Mouse (Mus musculus) MEL (cell line): ENCODE data around the gene Exosc10. TPM values are rescaled to one million over a fixed set of nuclear protein-coding genes. Genes with fewer than 3 reads are reported as not detected.
A peak's percentile ranks its signal among the peaks of the same experiment; 100 is the strongest.

ENCODE experiments used
- DNase-seq: peaks from one replicate; pipeline ENCODE4 v3.0.0; 2011; ENCODE audit warnings: low read depth, low spot score
- H3K27ac ChIP-seq: 2 replicates; pipeline ENCODE4 v1.5.1; 2012; ENCODE audit warnings: low read depth, mild to moderate bottlenecking, control low read depth, low read length, moderate library complexity; ENCODE audit not compliant: control insufficient read depth
- H3K27me3 ChIP-seq, 2 experiments: fragments of 150-350 bp in 1 of 2; sonication (generic) in 1 of 2; 2 replicates each; pipeline ENCODE4 v1.6.1; 2012; ENCODE audit warnings: low read length in 2 of 2, mild to moderate bottlenecking in 2 of 2, improper control_type of control experiment in 1 of 2, moderate library complexity in 1 of 2; ENCODE audit not compliant: insufficient read depth in 2 of 2, control insufficient read depth in 1 of 2
- H3K36me3 ChIP-seq, 2 experiments: 2 replicates each; pipeline ENCODE4 v1.6.1; 2012 to 2014; ENCODE audit warnings: low read length in 2 of 2, improper control_type of control experiment in 1 of 2, inconsistent platforms in 1 of 2, mild to moderate bottlenecking in 1 of 2; ENCODE audit not compliant: insufficient read depth in 2 of 2, control insufficient read depth in 1 of 2
- H3K4me1 ChIP-seq, 2 experiments: fragments of 150-350 bp in 1 of 2; sonication (generic) in 1 of 2; 2 replicates each; pipeline ENCODE4 v1.6.1; 2012; ENCODE audit warnings: low read length in 2 of 2, improper control_type of control experiment in 1 of 2, mild to moderate bottlenecking in 1 of 2; ENCODE audit not compliant: insufficient read depth in 2 of 2, control insufficient read depth in 1 of 2
- H3K4me3 ChIP-seq, 2 experiments: fragments of 150-350 bp in 1 of 2; sonication (generic) in 1 of 2; 2 replicates each; pipeline ENCODE4 v1.5.1; 2012; ENCODE audit warnings: low read depth in 2 of 2, low read length in 2 of 2, mild to moderate bottlenecking in 2 of 2, moderate library complexity in 2 of 2, control low read depth in 1 of 2, improper control_type of control experiment in 1 of 2; ENCODE audit not compliant: control insufficient read depth in 1 of 2, insufficient read depth in 1 of 2
- H3K79me2 ChIP-seq: 2 replicates; pipeline ENCODE4 v1.6.1; 2012; ENCODE audit warnings: mild to moderate bottlenecking, low read length, moderate library complexity; ENCODE audit not compliant: control insufficient read depth, poor library complexity, insufficient read depth
- H3K9ac ChIP-seq: 2 replicates; pipeline ENCODE4 v1.6.1; 2012; ENCODE audit warnings: low read depth, mild to moderate bottlenecking, control low read depth, low read length, moderate library complexity; ENCODE audit not compliant: control insufficient read depth, poor library complexity, severe bottlenecking
- H3K9me3 ChIP-seq: fragments of 150-350 bp; sonication (generic); replicated peaks from 2 replicates; pipeline ENCODE4 v1.6.1; 2012; ENCODE audit warnings: mild to moderate bottlenecking, low read length, improper control_type of control experiment, moderate library complexity; ENCODE audit not compliant: insufficient read depth
- CHD1 ChIP-seq: IDR thresholded peaks from 2 replicates; pipeline ENCODE4 v1.6.1; 2012; ENCODE audit warnings: low read depth, mild to moderate bottlenecking, inconsistent platforms, low read length, improper control_type of control experiment
- CHD2 ChIP-seq: IDR thresholded peaks from 2 replicates; pipeline ENCODE4 v1.6.1; 2011; ENCODE audit warnings: low read length, improper control_type of control experiment
- JUND ChIP-seq: IDR thresholded peaks from 2 replicates; pipeline ENCODE4 v1.6.1; 2011; ENCODE audit warnings: low read depth, mild to moderate bottlenecking, improper control_type of control experiment, low read length
- KAT2A ChIP-seq: conservative IDR thresholded peaks from 2 replicates; pipeline ENCODE4 v1.6.1; 2012; ENCODE audit warnings: low read depth, low read length, improper control_type of control experiment, inconsistent platforms
- NELFE ChIP-seq: IDR thresholded peaks from 2 replicates; pipeline ENCODE4 v1.6.1; 2011; ENCODE audit warnings: low read depth, low read length, improper control_type of control experiment
- POLR2A ChIP-seq, 2 experiments: IDR thresholded peaks; 2 replicates each; pipeline ENCODE4 v1.6.1; 2011 to 2012; ENCODE audit warnings: low read length in 2 of 2, mild to moderate bottlenecking in 2 of 2, control low read depth in 1 of 2, improper control_type of control experiment in 1 of 2, low read depth in 1 of 2, moderate library complexity in 1 of 2; ENCODE audit not compliant: control insufficient read depth in 1 of 2, insufficient read depth in 1 of 2, poor library complexity in 1 of 2
- POLR2AphosphoS2 ChIP-seq: IDR thresholded peaks from 2 replicates; pipeline ENCODE4 v1.6.1; 2011; ENCODE audit warnings: low read length, improper control_type of control experiment
- RAD21 ChIP-seq: IDR thresholded peaks from 2 replicates; pipeline ENCODE4 v1.6.1; 2011; ENCODE audit warnings: mild to moderate bottlenecking, low read depth, low read length, improper control_type of control experiment
- RCOR1 ChIP-seq: IDR thresholded peaks from 2 replicates; pipeline ENCODE4 v1.6.1; 2012; ENCODE audit warnings: low read depth, mild to moderate bottlenecking, inconsistent platforms, low read length, improper control_type of control experiment
- TAL1 ChIP-seq: IDR thresholded peaks from 2 replicates; pipeline ENCODE4 v1.6.1; 2012; ENCODE audit warnings: mild to moderate bottlenecking, inconsistent platforms, low read length, moderate library complexity, mixed read lengths
- UBTF ChIP-seq: IDR thresholded peaks from 2 replicates; pipeline ENCODE4 v1.6.1; 2012; ENCODE audit warnings: low read depth, mild to moderate bottlenecking, inconsistent platforms, low read length, improper control_type of control experiment, moderate library complexity, borderline replicate concordance; ENCODE audit not compliant: insufficient read depth
- USF2 ChIP-seq, 2 experiments: IDR thresholded peaks; 2 replicates each; pipeline ENCODE4 v1.6.1; 2011 to 2012; ENCODE audit warnings: improper control_type of control experiment in 2 of 2, low read length in 2 of 2, borderline replicate concordance in 1 of 2, inconsistent platforms in 1 of 2, low read depth in 1 of 2, mild to moderate bottlenecking in 1 of 2; ENCODE audit not compliant: insufficient read depth in 1 of 2
- ZKSCAN1 ChIP-seq: IDR thresholded peaks from 2 replicates; pipeline ENCODE4 v1.6.1; 2012; ENCODE audit warnings: low read depth, mild to moderate bottlenecking, inconsistent platforms, low read length, improper control_type of control experiment, moderate library complexity
- ZMIZ1 ChIP-seq: IDR thresholded peaks from 2 replicates; pipeline ENCODE4 v1.6.1; 2012; ENCODE audit warnings: low read depth, mild to moderate bottlenecking, inconsistent platforms, low read length, improper control_type of control experiment, moderate library complexity
- ZNF384 ChIP-seq: IDR thresholded peaks from 2 replicates; pipeline ENCODE4 v1.6.1; 2012; ENCODE audit warnings: low read depth, mild to moderate bottlenecking, inconsistent platforms, low read length, improper control_type of control experiment
- polyA plus RNA-seq, 2 experiments: library from polyadenylated mRNA; stranded (reverse) in 1 of 2; unstranded in 1 of 2; fragments of >175 nt in 1 of 2; fragments of >200 nt in 1 of 2; gene quantifications; 2 replicates each; pipeline versions ENCODE4 v1.2.1 to v1.2.4; 2012; ENCODE audit warnings: low replicate concordance in 2 of 2, low read depth in 1 of 2; ENCODE audit not compliant: insufficient read length in 2 of 2, insufficient read depth in 1 of 2, missing spikeins in 1 of 2
- total RNA-seq: library from RNA; depleted of rRNA; stranded (reverse); fragments of 300-350 nt; gene quantifications from 2 replicates; pipeline ENCODE4 v1.2.3, GENCODE M21; 2012

Exosc10 gene
- total and polyA plus RNA-seq, 3 experiments: 71.5 to 109 (median 90.5) TPM

GRCm38 (mm10) chr4:148612557-148612956, 54.3 kb downstream of the Exosc10 start:
- Histone ChIP-seq H3K4me3 (no peak overlapping the region), H3K36me3 (peaks cover 4 to 9% of the 10 kb centered on the region in 2 experiments)

GRCm38 (mm10) chr4:148613738-148614137, 55.5 kb downstream of the Exosc10 start:
- Histone ChIP-seq H3K4me1 (no peaks in the 10 kb centered on the region), H3K79me2 (no peaks in the 10 kb centered on the region), H3K27me3 (no peaks in the 10 kb centered on the region), H3K4me3 (no peak overlapping the region)
- TF ChIP-seq USF2 (IDR thresholded peaks at IDR 0.05; ENCODE audit: borderline replicate concordance in 1 of 2, insufficient read depth in 1 of 2, low read depth in 1 of 2, low read length in 2 of 2) (no peak), NELFE (0 out of 2 replicates have a peak, but pooled peaks have one; percentile 19)
- TF ChIP-seq, all 39 proteins: peak for 1
- Histone ChIP-seq H3K9me3 (no peaks in the 10 kb centered on the region), H3K9ac (no peak overlapping the region), H3K27ac (no peak overlapping the region), H3K36me3 (peaks cover 7 to 16% of the 10 kb centered on the region in 2 experiments)
- DNase-seq: no peak

More at GRCm38 (mm10) chr4:148612557-148612956, 54.3 kb downstream of the Exosc10 start:
- TF ChIP-seq TAL1 (no peak), KAT2A (no peak), POLR2AphosphoS2 (peak; percentile 24; the same call in 1 of the 2 replicates), ZNF384 (no peak), CHD2 (no peak)
- Histone ChIP-seq H3K9ac (no peak overlapping the region), H3K27me3 (no peaks in the 10 kb centered on the region), H3K27ac (no peak overlapping the region), H3K79me2 (no peaks in the 10 kb centered on the region), H3K9me3 (no peaks in the 10 kb centered on the region), H3K4me1 (no peaks in the 10 kb centered on the region)
- DNase-seq: no peak

GRCm38 (mm10) chr4:148619805-148620204, 61.6 kb downstream of the Exosc10 start:
- Histone ChIP-seq H3K4me3 (no peak overlapping the region), H3K27me3 (no peaks in the 10 kb centered on the region), H3K4me1 (peaks cover 1 to 18% of the 10 kb centered on the region in 2 experiments)

GRCm38 (mm10) chr4:148620718-148621117, 62.5 kb downstream of the Exosc10 start:
- no peak for DNase-seq
- H3K79me2 ChIP-seq: peaks cover 42% of the 10 kb centered on the region
- H3K27ac ChIP-seq: no peak overlapping the region
- H3K9me3 ChIP-seq: no peaks in the 10 kb centered on the region
- no peak overlapping the region for H3K9ac ChIP-seq
- peaks cover 2 to 23% of the 10 kb centered on the region in 2 experiments for H3K4me1 ChIP-seq
- no peak overlapping the region for H3K4me3 ChIP-seq
- peaks cover 57 to 62% of the 10 kb centered on the region in 2 experiments for H3K36me3 ChIP-seq
- TF ChIP-seq CHD1 (no peak), JUND (no peak), RCOR1 (no peak), UBTF (no peak), RAD21 (no peak), ZMIZ1 (no peak)
- H3K27me3 ChIP-seq: no peaks in the 10 kb centered on the region

More at GRCm38 (mm10) chr4:148619805-148620204, 61.6 kb downstream of the Exosc10 start:
- Histone ChIP-seq H3K27ac (no peak overlapping the region), H3K9me3 (no peaks in the 10 kb centered on the region), H3K9ac (no peak overlapping the region), H3K79me2 (peaks cover 33% of the 10 kb centered on the region)
- DNase-seq: no peak
- TF ChIP-seq POLR2A (IDR thresholded peaks at IDR 0.05; ENCODE audit: control insufficient read depth in 1 of 2, insufficient read depth in 1 of 2, low read depth in 1 of 2, low read length in 2 of 2, poor library complexity in 1 of 2): 0 out of 4 replicates have a peak, but pooled peaks of 1 of the 2 experiments have one; percentile 5
- no peak for TF ChIP-seq ZKSCAN1
- TF ChIP-seq, all 39 proteins: peak for 1
- peaks cover 48 to 61% of the 10 kb centered on the region in 2 experiments for H3K36me3 ChIP-seq
